Mouse (Mus musculus) midbrain, postnatal 0 days (tissue): ENCODE measurements around the gene Hist1h3d. TPM values are rescaled to one million over a fixed set of nuclear protein-coding genes. Genes with fewer than 3 reads are reported as not detected.

Experiments
- ATAC-seq: fragments of 200-750 bp; cut with Nextera tagmentation; 2 replicates; pipeline ENCODE4 v1.8.0; 2017; ENCODE audit warnings: moderate number of reproducible peaks, mild to moderate bottlenecking, moderate TSS enrichment, moderate library complexity; ENCODE audit not compliant: low FRiP score
- DNase-seq: peaks from one replicate; pipeline ENCODE4 v3.0.0-alpha.2; 2015; ENCODE audit warnings: low spot score
- H3K27ac ChIP-seq: fragments of 300-500 bp; sonication (generic); 2 replicates; pipeline ENCODE4 v1.5.1; 2014; ENCODE audit warnings: low read depth, mild to moderate bottlenecking, low read length, mixed read lengths
- H3K27me3 ChIP-seq: fragments of 300-500 bp; sonication (generic); 2 replicates; pipeline ENCODE4 v1.6.1; 2014; ENCODE audit warnings: low read length, control low read depth, mixed read lengths; ENCODE audit not compliant: insufficient read depth
- H3K36me3 ChIP-seq: fragments of 300-500 bp; sonication (generic); 2 replicates; pipeline ENCODE4 v1.6.1; 2014; ENCODE audit warnings: low read length, control low read depth, mixed read lengths; ENCODE audit not compliant: insufficient read depth
- H3K4me1 ChIP-seq: fragments of 300-500 bp; sonication (generic); 2 replicates; pipeline ENCODE4 v1.6.1; 2014; ENCODE audit warnings: mild to moderate bottlenecking, control low read depth, antibody characterized with exemption, low read length, mixed read lengths; ENCODE audit not compliant: insufficient read depth
- H3K4me2 ChIP-seq: fragments of 300-500 bp; sonication (generic); 2 replicates; pipeline ENCODE4 v1.6.1; 2014; ENCODE audit warnings: low read depth, mild to moderate bottlenecking, low read length, mixed read lengths; ENCODE audit not compliant: poor library complexity, severe bottlenecking
- H3K4me3 ChIP-seq: fragments of 300-500 bp; sonication (generic); 2 replicates; pipeline ENCODE4 v1.5.1; 2014; ENCODE audit warnings: low read depth, mild to moderate bottlenecking, low read length, moderate library complexity
- H3K9ac ChIP-seq: fragments of 300-500 bp; sonication (generic); replicated peaks from 2 replicates; pipeline ENCODE4 v1.6.1; 2014; ENCODE audit warnings: mild to moderate bottlenecking, low read length, moderate library complexity, mixed read lengths; ENCODE audit not compliant: poor library complexity, severe bottlenecking
- H3K9me3 ChIP-seq: fragments of 300-500 bp; sonication (generic); 2 replicates; pipeline ENCODE4 v1.6.1; 2016; ENCODE audit warnings: low read length, control low read depth
- CTCF ChIP-seq: IDR thresholded peaks from 2 replicates; pipeline ENCODE4 v1.5.1; 2016; ENCODE audit warnings: antibody characterized with exemption, mild to moderate bottlenecking
- WGBS: fragments of 180-500 bp; shearing (Covaris S2); extraction: QIAGEN DNeasy Blood & Tissue Kit; methylation state at CpG from one replicate; pipeline ENCODE4 v1.1.7; 2014; 5-methylcytosine and 5-hydroxymethylcytosine counted together
- polyA plus RNA-seq: library from polyadenylated mRNA; unstranded; fragments of >200 nt; fragmentation: Nextera tagmentation; extraction: Ambion mirVana; gene quantifications from 2 replicates; pipeline ENCODE4 v1.2.1, GENCODE M21; 2015
- total RNA-seq: library from RNA; depleted of rRNA; stranded (reverse); fragments of >200 nt; gene quantifications from 2 replicates; pipeline ENCODE4 v1.2.3, GENCODE M21; 2014

Gene Hist1h3d
- total and polyA plus RNA-seq, 2 experiments from 2014 or later = 0.42 to 92.5 TPM

DNA sequence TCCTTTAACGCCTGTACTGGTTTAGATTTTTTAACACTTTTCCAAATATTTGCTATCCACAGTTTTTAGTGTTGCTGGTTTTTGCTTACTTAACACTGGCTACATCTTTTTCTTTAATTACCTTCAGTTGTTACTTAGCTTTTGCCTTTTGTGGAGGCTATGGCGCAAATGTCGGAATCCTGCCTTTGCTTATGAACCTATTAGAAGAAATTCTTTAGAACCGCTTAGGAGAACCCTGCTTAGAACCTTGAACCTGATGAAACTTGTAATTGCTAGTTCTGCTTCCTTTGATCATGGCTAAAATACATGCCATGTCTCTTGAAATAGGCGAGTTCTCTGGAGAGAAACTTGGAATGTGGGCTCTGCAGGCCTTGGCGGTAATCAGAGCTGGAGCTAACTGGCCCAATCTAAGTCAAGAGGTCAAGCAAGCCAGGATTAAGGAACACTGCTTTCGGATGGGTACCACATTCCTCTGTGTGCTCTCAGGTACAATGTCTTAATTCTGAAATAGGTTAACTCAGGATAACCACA lies 853 bp downstream of the Hist1h3d start:
- no peak for ATAC-seq
- no peak overlapping the region for H3K9ac ChIP-seq
- no peak overlapping the region for H3K27ac ChIP-seq

DNA sequence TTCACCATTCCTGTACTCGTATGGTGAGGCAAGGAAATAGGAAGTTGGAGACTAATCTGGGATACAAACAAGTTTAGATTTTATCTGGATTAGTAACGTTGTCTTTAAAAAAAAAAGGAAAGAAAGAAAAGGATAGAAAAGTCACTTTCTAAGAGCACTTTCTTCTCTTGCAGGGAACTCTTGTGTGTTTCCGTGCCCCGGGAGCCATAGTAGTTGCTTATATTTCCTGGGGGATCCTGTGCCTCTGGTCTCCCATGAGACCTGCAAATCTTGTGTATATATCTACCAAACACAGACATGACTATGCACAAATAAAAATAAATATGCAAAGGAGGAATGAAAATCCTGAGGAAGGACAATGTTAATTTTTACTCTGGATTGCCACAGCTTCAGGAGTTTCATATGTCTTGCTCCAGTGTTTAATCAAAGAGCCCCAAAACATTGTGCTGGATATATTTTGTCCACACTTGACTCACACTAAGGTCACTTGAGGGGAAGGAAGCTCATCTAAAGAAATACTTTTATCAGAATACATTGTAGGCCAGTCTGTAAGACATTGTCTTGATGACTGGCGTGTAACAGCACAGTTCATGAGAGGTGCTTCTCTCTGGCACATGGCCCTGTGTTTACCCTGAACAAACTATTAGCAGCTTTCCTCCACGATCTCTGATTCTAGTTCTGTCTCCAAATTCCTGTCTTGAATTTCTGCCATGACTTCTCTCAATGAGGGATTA lies 1.5 kb downstream of the Hist1h3d start:
- TF ChIP-seq CTCF = no peak
- 55% methylated on average over 6 of the region's 6 CpGs for WGBS
- Histone ChIP-seq H3K27ac (no peak overlapping the region), H3K27me3 (no peaks in the 10 kb centered on the region), H3K9me3 (no peaks in the 10 kb centered on the region), H3K9ac (no peak overlapping the region), H3K4me1 (peaks cover 10% of the 10 kb centered on the region; the same call in 1 of the 2 replicates), H3K4me3 (no peak overlapping the region), H3K4me2 (0 out of 2 replicates have a peak overlapping the region, but pooled peaks have one; percentile 53), H3K36me3 (no peaks in the 10 kb centered on the region)
- ATAC-seq (no peak), DNase-seq (no peak)

More for the DNA sequence above, 853 bp downstream of the Hist1h3d start:
- WGBS = 10% methylated on average over 7 of the region's 7 CpGs
- H3K27me3 ChIP-seq = no peaks in the 10 kb centered on the region
- H3K4me2 ChIP-seq = peak overlapping the region; percentile 53
- H3K36me3 ChIP-seq = no peaks in the 10 kb centered on the region
- H3K9me3 ChIP-seq = no peaks in the 10 kb centered on the region
- TF ChIP-seq CTCF = no peak
- 0 out of 2 replicates have a peak, but pooled peaks cover 8% of the 10 kb centered on the region for H3K4me1 ChIP-seq
- DNase-seq = no peak
- peak overlapping the region; percentile 38 for H3K4me3 ChIP-seq

DNA sequence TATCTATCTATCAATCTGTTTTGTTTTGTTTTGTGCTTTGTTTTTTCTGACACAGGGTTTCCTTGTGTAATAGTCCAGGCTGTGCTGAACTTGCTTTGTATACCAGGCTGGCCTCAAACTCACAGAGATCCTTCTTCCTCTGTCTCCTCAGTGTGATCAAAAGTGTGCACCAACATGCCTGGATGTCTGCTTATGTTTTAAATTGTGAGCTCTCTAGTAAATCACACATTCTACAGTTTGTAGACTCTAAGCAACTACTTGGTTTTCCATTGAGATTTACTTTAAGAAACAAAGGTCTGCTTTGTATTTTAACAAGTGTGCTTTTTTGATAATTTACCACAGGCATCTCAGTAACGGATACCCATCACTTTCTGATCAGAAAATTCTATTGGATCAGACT lies 2.3 kb downstream of the Hist1h3d start:
- 98% methylated on average over 1 of the region's 1 CpGs for WGBS
- H3K27me3 ChIP-seq = no peaks in the 10 kb centered on the region
- no peak for TF ChIP-seq CTCF
- H3K4me3 ChIP-seq = no peak overlapping the region
- DNase-seq = no peak
- no peak overlapping the region for H3K9ac ChIP-seq
- no peak overlapping the region for H3K4me2 ChIP-seq
- peaks cover 10% of the 10 kb centered on the region; the same call in 1 of the 2 replicates for H3K4me1 ChIP-seq
- H3K27ac ChIP-seq = no peak overlapping the region
- no peak for ATAC-seq
- H3K36me3 ChIP-seq = no peaks in the 10 kb centered on the region
- no peaks in the 10 kb centered on the region for H3K9me3 ChIP-seq

DNA sequence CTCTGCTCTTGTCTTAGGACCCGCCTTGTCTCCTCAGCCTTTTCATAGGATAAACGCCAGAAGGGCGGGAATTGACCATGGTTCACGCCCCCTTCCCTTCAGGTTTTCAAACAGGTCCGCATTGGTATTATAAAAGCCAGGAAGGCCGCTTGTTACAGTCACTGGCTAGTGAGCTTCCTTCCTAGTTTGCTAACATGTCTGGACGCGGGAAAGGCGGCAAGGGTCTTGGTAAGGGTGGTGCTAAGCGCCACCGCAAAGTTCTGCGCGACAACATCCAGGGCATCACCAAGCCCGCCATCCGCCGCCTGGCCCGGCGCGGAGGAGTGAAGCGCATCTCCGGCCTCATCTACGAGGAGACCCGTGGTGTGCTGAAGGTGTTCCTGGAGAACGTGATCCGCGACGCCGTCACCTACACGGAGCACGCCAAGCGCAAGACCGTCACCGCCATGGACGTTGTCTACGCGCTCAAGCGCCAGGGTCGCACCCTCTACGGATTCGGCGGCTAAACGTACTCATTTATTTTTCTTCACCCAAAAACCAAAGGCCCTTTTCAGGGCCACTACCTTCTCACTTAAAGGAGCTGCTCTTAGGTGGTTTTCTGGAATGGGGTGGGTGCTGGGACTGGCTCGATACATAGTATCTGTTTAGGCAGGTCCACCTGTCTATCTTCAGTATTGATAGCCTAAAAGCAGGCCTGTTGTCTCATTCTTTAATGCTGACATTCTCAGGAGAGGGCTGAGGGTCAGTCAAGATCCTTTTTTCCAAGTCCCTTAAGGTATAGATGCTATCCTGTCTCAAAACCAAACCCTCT lies 6.0 kb downstream of the Hist1h3d start, which contains the start of gene Hist1h4d:
Hist1h4d (plus strand) TSS at position 191 of the 811 bp plus-strand sequence.
- Histone ChIP-seq H3K27ac (peak within 1 kb of the TSS; percentile 59), H3K4me3 (peak within 1 kb of the TSS; percentile 44), H3K36me3 (no peaks in the 10 kb centered on the region), H3K27me3 (no peaks in the 10 kb centered on the region), H3K9ac (peak within 1 kb of the TSS; percentile 46), H3K9me3 (no peaks in the 10 kb centered on the region), H3K4me1 (peaks cover 3% of the 10 kb centered on the region; the same call in 1 of the 2 replicates), H3K4me2 (peak within 1 kb of the TSS; percentile 83)
- DNase-seq (peak; percentile 99), ATAC-seq (peak; percentile 89)
- WGBS = under 1% methylated on average over 42 of the region's 43 CpGs
- TF ChIP-seq CTCF = no peak

DNA sequence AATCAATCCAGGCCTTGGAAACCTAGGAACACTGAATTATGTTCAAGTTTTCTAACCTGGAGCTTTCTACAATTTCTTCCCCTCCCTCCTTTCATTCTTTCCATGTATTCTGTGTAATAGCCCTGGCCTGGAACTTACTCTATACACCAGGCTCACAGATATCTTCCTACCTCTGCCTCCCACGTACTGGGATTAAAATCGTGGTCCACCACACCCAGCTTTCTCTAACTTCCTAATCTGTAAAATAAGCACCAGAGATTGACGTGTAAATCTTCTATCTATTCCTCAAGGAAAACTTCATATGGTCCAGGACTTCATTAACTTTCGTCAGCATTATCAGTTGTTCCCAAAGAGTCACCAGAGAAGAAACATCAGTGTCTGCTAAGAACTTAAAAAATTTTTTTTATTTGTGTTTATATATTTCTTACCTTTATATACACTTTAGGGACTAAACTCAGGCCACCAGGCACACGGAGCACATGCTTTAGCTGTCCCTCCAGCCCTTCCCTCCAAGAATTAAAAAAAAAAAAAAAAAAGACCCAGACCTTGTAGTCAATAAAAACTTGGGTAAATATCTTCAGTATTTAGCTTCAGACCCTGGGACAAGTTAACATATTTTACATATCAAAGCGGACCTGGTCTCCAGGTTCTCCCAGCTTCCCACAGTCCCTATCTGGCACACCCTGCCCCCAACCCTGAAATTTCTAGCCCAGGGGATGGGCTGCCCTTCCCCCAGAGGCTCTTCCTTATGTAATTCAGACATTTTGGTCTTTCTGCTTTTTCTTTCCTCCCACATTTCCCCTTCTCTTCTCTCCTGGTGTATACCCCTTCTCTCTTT lies 6.9 kb downstream of the Hist1h3d start:
- no peak for TF ChIP-seq CTCF
- DNase-seq = no peak
- H3K27ac ChIP-seq = peak overlapping the region; percentile 59; the same call in 1 of the 2 replicates

More for the DNA sequence above, 6.9 kb downstream of the Hist1h3d start:
- no peak for ATAC-seq
- Histone ChIP-seq H3K9me3 (no peaks in the 10 kb centered on the region), H3K4me1 (peaks cover 3% of the 10 kb centered on the region; the same call in 1 of the 2 replicates), H3K4me3 (peak overlapping the region; percentile 44), H3K27me3 (no peaks in the 10 kb centered on the region), H3K9ac (no peak overlapping the region; the same call in 1 of the 2 replicates), H3K36me3 (no peaks in the 10 kb centered on the region), H3K4me2 (peak overlapping the region; percentile 83)
- 5% methylated on average over 6 of the region's 6 CpGs for WGBS
